In genomic region chr17:24687599-24687998, GRCm38 (mm10) we compare ENCODE assay signal across 8 mouse cellular contexts. TPM values are rescaled to one million over a fixed set of nuclear protein-coding genes. Genes with fewer than 3 reads are reported as not detected.
A peak's percentile ranks its signal among the peaks of the same experiment; 100 is the strongest.
DNase-seq lines count a peak whose midpoint lies in the region; ATAC-seq and TF ChIP-seq lines count a peak whose summit lies in the region.

No protein-coding gene starts in this region.

- no peaks in the 10 kb centered on the region for H3K27me3 ChIP-seq in cerebellum, adult 2 months (ENCODE audit: control insufficient read depth, insufficient read depth, low read length)
- peaks cover 16% of the 10 kb centered on the region for H3K27me3 ChIP-seq in spleen, adult 2 months (ENCODE audit: control insufficient read depth, insufficient read depth, low read length)
- H3K27me3 ChIP-seq in limb, embryonic 15.5 days = peaks cover 51% of the 10 kb centered on the region

- ATAC-seq in limb, embryonic 15.5 days (ENCODE audit: insufficient number of reproducible peaks, low FRiP score, low TSS enrichment, low read depth) = no peak
- ATAC-seq in megakaryocyte progenitor cell, adult 5-6 weeks (replicated peaks; ENCODE audit: poor library complexity) = no peak

- H3K9me3 ChIP-seq in limb, embryonic 15.5 days = no peaks in the 10 kb centered on the region

- H3K36me3 ChIP-seq in spleen, adult 2 months (ENCODE audit: control insufficient read depth, insufficient read depth, low read length) = no peaks in the 10 kb centered on the region
- peaks cover 7% of the 10 kb centered on the region for H3K36me3 ChIP-seq in limb, embryonic 15.5 days

- no peak for DNase-seq in cerebellum, adult 2 months
- DNase-seq in cerebellum, postnatal 36 days = no peak
- DNase-seq in spleen, adult 2 months (ENCODE audit: low read depth in 1 of 2, low spot score in 2 of 2) = no peak
- DNase-seq in spleen, adult 12 weeks (ENCODE audit: low spot score) = no peak
- no peak for DNase-seq in thymus, postnatal 10 days (ENCODE audit: low spot score in 2 of 2)
- DNase-seq in gastrocnemius, postnatal 25 days = no peak

- H3K4me2 ChIP-seq in limb, embryonic 15.5 days = peak overlapping the region; percentile 49

- peak overlapping the region; percentile 26 for H3K4me3 ChIP-seq in cerebellum, adult 2 months (replicated peaks; ENCODE audit: insufficient read depth, low read depth, low read length)
- H3K4me3 ChIP-seq in spleen, adult 2 months (ENCODE audit: extremely low read depth, insufficient read depth, insufficient read length) = peak overlapping the region; percentile 65
- H3K4me3 ChIP-seq in limb, embryonic 15.5 days = peak overlapping the region; percentile 35

- 38% methylated on average over 23 of the region's 23 CpGs for WGBS in cerebellum, adult 2 months
- WGBS in spleen, adult 2 months = 21% methylated on average over 23 of the region's 23 CpGs
- WGBS in limb, embryonic 15.5 days = 20% methylated on average over 23 of the region's 23 CpGs

- no peak for TF ChIP-seq POLR2A in cerebellum, adult 2 months (IDR thresholded peaks at IDR 0.05; ENCODE audit: borderline replicate concordance, insufficient read depth, low read length)
- no peak for TF ChIP-seq POLR2A in spleen, adult 2 months (IDR thresholded peaks at IDR 0.05; ENCODE audit: low read depth, low read length)

- peaks cover 20% of the 10 kb centered on the region for H3K4me1 ChIP-seq in cerebellum, adult 2 months (ENCODE audit: control insufficient read depth, insufficient read depth, low read length)
- H3K4me1 ChIP-seq in spleen, adult 2 months (ENCODE audit: control insufficient read depth, insufficient read depth, insufficient read length) = peaks cover 17% of the 10 kb centered on the region
- H3K4me1 ChIP-seq in limb, embryonic 15.5 days = peaks cover 15% of the 10 kb centered on the region

- H3K27ac ChIP-seq in cerebellum, adult 2 months (ENCODE audit: insufficient read depth, low read length) = no peak overlapping the region
- H3K27ac ChIP-seq in spleen, adult 2 months (ENCODE audit: insufficient read depth, low read length) = no peak overlapping the region
- H3K27ac ChIP-seq in limb, embryonic 15.5 days = no peak overlapping the region

- H3K9ac ChIP-seq in limb, embryonic 15.5 days = no peak overlapping the region

- no peak for TF ChIP-seq CTCF in cerebellum, adult 2 months (IDR thresholded peaks at IDR 0.05; ENCODE audit: borderline replicate concordance, insufficient read depth, low read depth, low read length)
- no peak for TF ChIP-seq CTCF in spleen, adult 2 months (IDR thresholded peaks at IDR 0.05; ENCODE audit: extremely low read depth, insufficient read depth, insufficient read length, insufficient replicate concordance)

RNA-seq across cellular contexts. Expression of gene Syngr3, which starts 2.2 kb away (rescaled TPM):
- polyA plus RNA-seq in cerebellum, adult 2 months (2012; rRNA removed) = 130 and 132 TPM in 2 replicates
- 0.20 and 0.23 TPM in 2 replicates for polyA plus RNA-seq in spleen, adult 2 months (2012; rRNA removed)
- 3.0 and 3.2 TPM in 2 replicates for polyA plus RNA-seq in limb, embryonic 15.5 days (2015; fragmentation: Nextera tagmentation; extraction: Ambion mirVana)
- total RNA-seq in megakaryocyte progenitor cell, adult 5-6 weeks (2015) = not detected in 2 replicates
- total RNA-seq in megakaryocyte progenitor cell, adult 5-6 weeks (2017) = not detected in 2 replicates
- not detected for total RNA-seq in gastrocnemius, postnatal 25 days (2021)

RNA-seq across cellular contexts. Expression of gene Gfer, which starts 8.4 kb away (rescaled TPM):
- polyA plus RNA-seq in cerebellum, adult 2 months (2012; rRNA removed) = 26.7 and 30.9 TPM in 2 replicates
- polyA plus RNA-seq in spleen, adult 2 months (2012; rRNA removed) = 13.8 and 26.7 TPM in 2 replicates
- polyA plus RNA-seq in limb, embryonic 15.5 days (2015; fragmentation: Nextera tagmentation; extraction: Ambion mirVana) = 32.8 and 33.8 TPM in 2 replicates
- 22.4 and 23.6 TPM in 2 replicates for total RNA-seq in megakaryocyte progenitor cell, adult 5-6 weeks (2015)
- total RNA-seq in megakaryocyte progenitor cell, adult 5-6 weeks (2017) = 37.2 and 62.7 TPM in 2 replicates
- total RNA-seq in gastrocnemius, postnatal 25 days (2021) = 10 to 100 TPM; 24.1 to 30.1 TPM

RNA-seq across cellular contexts. Expression of gene Noxo1, which starts 8.4 kb away (rescaled TPM):
- polyA plus RNA-seq in cerebellum, adult 2 months (2012; rRNA removed) = 7.3 and 7.4 TPM in 2 replicates
- polyA plus RNA-seq in spleen, adult 2 months (2012; rRNA removed) = 6.8 and 7.5 TPM in 2 replicates
- 1.8 and 2.9 TPM in 2 replicates for polyA plus RNA-seq in limb, embryonic 15.5 days (2015; fragmentation: Nextera tagmentation; extraction: Ambion mirVana)
- total RNA-seq in megakaryocyte progenitor cell, adult 5-6 weeks (2015) = 2.6 and 3.4 TPM in 2 replicates
- total RNA-seq in megakaryocyte progenitor cell, adult 5-6 weeks (2017) = 1.0 and 1.2 TPM in 2 replicates
- under 1 TPM; 0.59 to 0.61 TPM for total RNA-seq in gastrocnemius, postnatal 25 days (2021)

RNA-seq across cellular contexts. Expression of gene Zfp598, which starts 18.1 kb away (rescaled TPM):
- 92.6 and 98.6 TPM in 2 replicates for polyA plus RNA-seq in cerebellum, adult 2 months (2012; rRNA removed)
- 59.7 and 77.0 TPM in 2 replicates for polyA plus RNA-seq in spleen, adult 2 months (2012; rRNA removed)
- 21.4 and 22.1 TPM in 2 replicates for polyA plus RNA-seq in limb, embryonic 15.5 days (2015; fragmentation: Nextera tagmentation; extraction: Ambion mirVana)
- total RNA-seq in megakaryocyte progenitor cell, adult 5-6 weeks (2015) = 25.0 and 29.1 TPM in 2 replicates
- total RNA-seq in megakaryocyte progenitor cell, adult 5-6 weeks (2017) = 21.3 and 22.6 TPM in 2 replicates
- 10 to 100 TPM; 17.7 to 20.2 TPM for total RNA-seq in gastrocnemius, postnatal 25 days (2021)

RNA-seq across cellular contexts. Expression of gene Tbl3, which starts 19.9 kb away (rescaled TPM):
- polyA plus RNA-seq in cerebellum, adult 2 months (2012; rRNA removed) = 60.6 and 62.4 TPM in 2 replicates
- 52.5 and 59.8 TPM in 2 replicates for polyA plus RNA-seq in spleen, adult 2 months (2012; rRNA removed)
- 57.3 and 59.0 TPM in 2 replicates for polyA plus RNA-seq in limb, embryonic 15.5 days (2015; fragmentation: Nextera tagmentation; extraction: Ambion mirVana)
- total RNA-seq in megakaryocyte progenitor cell, adult 5-6 weeks (2015) = 27.6 and 36.8 TPM in 2 replicates
- total RNA-seq in megakaryocyte progenitor cell, adult 5-6 weeks (2017) = 41.1 and 45.3 TPM in 2 replicates
- total RNA-seq in gastrocnemius, postnatal 25 days (2021) = 10 to 100 TPM; 14.7 to 15.6 TPM

Comparison
In these comparisons a context has a peak if more than half of its experiments do, and no peak if none do; other contexts are left out.
1. RNA of gene Syngr3, which starts 2.2 kb away (polyA plus RNA-seq): 130 to 132 TPM in cerebellum, adult 2 months; 3.0 to 3.2 TPM in limb, embryonic 15.5 days and 0.20 to 0.23 TPM in spleen, adult 2 months; every median in the first group is over 10 times any median in the second.
2. Peak in every context shown above with its lines, with median percentiles within 50 percentile points of each other: H3K4me3 ChIP-seq.